Mouse (Mus musculus): ENCODE measurements at regions not wholly inside any gene's neighbourhood (a gene's known extent, or its start where the extent isn't known, plus 50 kb on each side); places are given as distances from the start of the nearest gene placed in this dataset.
"Not testable (repeated sequence)": the region's sequence is repeated elsewhere in the genome, so short reads cannot be mapped to it uniquely, and the experiment has no call there.

GRCm38 (mm10) chr15:27094102-27094501 lies 198.7 kb upstream of the Fbxl7 start:
- 89% methylated on average over 3 of the region's 3 CpGs for WGBS
- H3K27ac ChIP-seq (ENCODE audit: low read length), result no peak overlapping the region
- no peaks in the 10 kb centered on the region for H3K27me3 ChIP-seq (replicated peaks; ENCODE audit: control insufficient read depth, insufficient read depth, low read length)
- no peaks in the 10 kb centered on the region for H3K9me3 ChIP-seq (ENCODE audit: control insufficient read depth, low read length)
- H3K4me2 ChIP-seq (ENCODE audit: low read length), result no peak overlapping the region
- no peak overlapping the region for H3K9ac ChIP-seq (replicated peaks; ENCODE audit: low read depth, low read length)
- no peak for ATAC-seq
- no peaks in the 10 kb centered on the region for H3K4me1 ChIP-seq (replicated peaks; ENCODE audit: control insufficient read depth, insufficient read depth, low read length)
- no peak overlapping the region for H3K4me3 ChIP-seq (replicated peaks; ENCODE audit: low read length)
- H3K36me3 ChIP-seq (ENCODE audit: control insufficient read depth, insufficient read depth), result no peaks in the 10 kb centered on the region

DNA sequence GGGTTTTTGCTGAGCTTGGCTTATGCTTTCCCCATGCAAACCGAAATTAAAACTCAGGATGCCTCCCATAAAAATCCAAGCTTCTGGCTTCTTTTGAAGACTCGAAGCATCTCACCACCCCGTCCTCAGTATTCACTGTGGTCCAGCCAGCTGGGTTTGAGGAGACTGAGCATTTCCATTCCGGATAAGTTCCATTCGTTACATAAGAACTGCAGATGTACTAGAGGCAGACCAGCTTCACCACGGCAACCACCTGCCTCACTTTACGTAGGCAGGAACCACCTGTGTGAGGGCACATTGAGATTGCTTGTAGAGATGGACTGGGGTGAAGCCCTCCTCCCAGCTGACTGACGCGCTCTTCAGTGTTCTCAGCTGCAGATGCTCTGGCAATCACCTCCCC lies 199.9 kb upstream of the Fbxl7 start:
- no peaks in the 10 kb centered on the region for H3K4me1 ChIP-seq (replicated peaks; ENCODE audit: control insufficient read depth, insufficient read depth, low read length)
- H3K36me3 ChIP-seq (ENCODE audit: control insufficient read depth, insufficient read depth), result no peaks in the 10 kb centered on the region
- no peak overlapping the region for H3K4me3 ChIP-seq (replicated peaks; ENCODE audit: low read length)
- no peaks in the 10 kb centered on the region for H3K9me3 ChIP-seq (ENCODE audit: control insufficient read depth, low read length)
- ATAC-seq, result no peak
- H3K4me2 ChIP-seq (ENCODE audit: low read length), result no peak overlapping the region
- H3K27me3 ChIP-seq (replicated peaks; ENCODE audit: control insufficient read depth, insufficient read depth, low read length), result no peaks in the 10 kb centered on the region
- no peak overlapping the region for H3K27ac ChIP-seq (ENCODE audit: low read length)
- WGBS, result 88% methylated on average over 9 of the region's 9 CpGs
- no peak overlapping the region for H3K9ac ChIP-seq (replicated peaks; ENCODE audit: low read depth, low read length)

DNA sequence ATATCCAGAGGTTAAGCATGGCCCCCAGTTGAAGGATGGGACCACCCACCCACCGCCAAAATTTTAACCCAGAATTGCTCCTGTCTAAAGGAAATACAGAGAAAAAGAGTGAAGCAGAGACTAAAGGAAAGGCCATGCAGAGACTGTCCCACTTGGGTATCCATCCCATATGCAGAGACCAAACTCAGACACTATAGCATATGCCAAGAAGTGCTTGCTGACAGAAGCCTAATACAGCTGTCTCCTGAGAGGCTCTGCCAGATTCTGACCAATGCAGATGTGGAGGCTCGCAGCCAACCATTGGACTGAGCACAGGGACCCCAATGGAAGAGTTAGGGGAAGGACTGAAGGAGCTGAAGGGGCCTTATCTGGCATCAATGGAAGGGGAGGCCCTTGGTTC lies 206.2 kb upstream of the Fbxl7 start:
- not testable (repeated sequence) for H3K4me3 ChIP-seq (replicated peaks; ENCODE audit: low read length); H3K9ac ChIP-seq (replicated peaks; ENCODE audit: low read depth, low read length); H3K27me3 ChIP-seq (replicated peaks; ENCODE audit: control insufficient read depth, insufficient read depth, low read length); H3K36me3 ChIP-seq (ENCODE audit: control insufficient read depth, insufficient read depth); H3K4me1 ChIP-seq (replicated peaks; ENCODE audit: control insufficient read depth, insufficient read depth, low read length); H3K9me3 ChIP-seq (ENCODE audit: control insufficient read depth, low read length); H3K27ac ChIP-seq (ENCODE audit: low read length); ATAC-seq; H3K4me2 ChIP-seq (ENCODE audit: low read length)
- 98% methylated on average over 2 of the region's 2 CpGs for whole genome bisulfite sequencing

GRCm38 (mm10) chr15:27109130-27109529 lies 213.8 kb upstream of the Fbxl7 start:
- H3K27ac ChIP-seq (ENCODE audit: low read length), result no peak overlapping the region

GRCm38 (mm10) chr15:27129697-27130096 lies 234.3 kb upstream of the Fbxl7 start:
- H3K27ac ChIP-seq (ENCODE audit: low read length), result no peak overlapping the region
- no peak overlapping the region for H3K9ac ChIP-seq (replicated peaks; ENCODE audit: low read depth, low read length)
- 14% methylated on average over 1 of the region's 1 CpGs for WGBS
- ATAC-seq, result no peak
- H3K4me1 ChIP-seq (replicated peaks; ENCODE audit: control insufficient read depth, insufficient read depth, low read length), result no peaks in the 10 kb centered on the region
- no peaks in the 10 kb centered on the region for H3K27me3 ChIP-seq (replicated peaks; ENCODE audit: control insufficient read depth, insufficient read depth, low read length)
- no peaks in the 10 kb centered on the region for H3K9me3 ChIP-seq (ENCODE audit: control insufficient read depth, low read length)
- H3K36me3 ChIP-seq (ENCODE audit: control insufficient read depth, insufficient read depth), result no peaks in the 10 kb centered on the region
- no peak overlapping the region for H3K4me2 ChIP-seq (ENCODE audit: low read length)
- H3K4me3 ChIP-seq (replicated peaks; ENCODE audit: low read length), result no peak overlapping the region

More at GRCm38 (mm10) chr15:27109130-27109529, 213.8 kb upstream of the Fbxl7 start:
- Histone ChIP-seq H3K4me2 (ENCODE audit: low read length) (no peak overlapping the region), H3K9me3 (ENCODE audit: control insufficient read depth, low read length) (no peaks in the 10 kb centered on the region), H3K4me1 (replicated peaks; ENCODE audit: control insufficient read depth, insufficient read depth, low read length) (no peaks in the 10 kb centered on the region), H3K36me3 (ENCODE audit: control insufficient read depth, insufficient read depth) (no peaks in the 10 kb centered on the region), H3K27me3 (replicated peaks; ENCODE audit: control insufficient read depth, insufficient read depth, low read length) (no peaks in the 10 kb centered on the region), H3K4me3 (replicated peaks; ENCODE audit: low read length) (no peak overlapping the region), H3K9ac (replicated peaks; ENCODE audit: low read depth, low read length) (no peak overlapping the region)
- 88% methylated on average over 3 of the region's 3 CpGs for WGBS
- ATAC-seq, result no peak

DNA sequence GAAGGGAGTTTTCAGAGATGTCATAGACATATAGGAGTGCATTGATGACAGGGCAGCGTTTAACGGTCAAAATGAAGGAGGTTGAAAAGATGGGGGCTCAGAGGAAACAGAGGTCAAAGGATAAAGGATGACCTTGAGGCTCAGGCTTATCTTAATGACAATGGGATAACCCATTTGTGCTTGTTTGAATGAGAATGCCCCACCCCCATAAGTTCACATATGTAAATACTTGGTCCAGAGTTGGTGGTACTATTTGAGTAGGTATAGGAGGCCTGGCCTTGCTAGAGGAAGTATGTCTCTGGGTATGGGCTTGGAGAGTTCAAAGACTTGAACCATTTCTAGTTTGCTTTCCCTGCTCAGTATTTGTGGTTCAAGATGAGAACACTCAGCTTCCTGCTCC lies 237.4 kb upstream of the Fbxl7 start:
- no peaks in the 10 kb centered on the region for H3K4me1 ChIP-seq (replicated peaks; ENCODE audit: control insufficient read depth, insufficient read depth, low read length)
- H3K36me3 ChIP-seq (ENCODE audit: control insufficient read depth, insufficient read depth), result no peaks in the 10 kb centered on the region
- no peak for ATAC-seq
- no peak overlapping the region for H3K27ac ChIP-seq (ENCODE audit: low read length)
- WGBS, result 75% methylated on average over 2 of the region's 2 CpGs
- H3K9ac ChIP-seq (replicated peaks; ENCODE audit: low read depth, low read length), result no peak overlapping the region
- H3K4me3 ChIP-seq (replicated peaks; ENCODE audit: low read length), result no peak overlapping the region
- no peaks in the 10 kb centered on the region for H3K27me3 ChIP-seq (replicated peaks; ENCODE audit: control insufficient read depth, insufficient read depth, low read length)
- H3K9me3 ChIP-seq (ENCODE audit: control insufficient read depth, low read length), result no peaks in the 10 kb centered on the region
- no peak overlapping the region for H3K4me2 ChIP-seq (ENCODE audit: low read length)

DNA sequence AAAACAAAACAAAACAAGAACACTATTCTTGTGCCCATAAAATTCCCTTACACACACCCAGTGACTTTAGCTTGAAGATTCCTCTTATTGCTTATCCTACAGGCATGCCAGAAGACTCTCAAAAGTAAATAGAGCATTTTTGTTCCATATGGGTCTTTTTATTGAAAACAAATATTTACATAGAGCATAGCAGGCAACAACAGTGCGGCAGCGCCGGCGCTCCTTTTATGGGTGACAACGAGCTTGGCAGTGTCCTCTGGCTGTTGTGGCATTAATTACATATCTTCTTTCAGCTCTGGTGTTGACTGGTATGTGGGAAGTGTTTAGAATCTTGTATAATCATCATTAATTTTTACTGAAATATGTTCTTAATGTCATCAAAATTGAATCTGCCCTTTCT lies 242.2 kb upstream of the Fbxl7 start:
- H3K36me3 ChIP-seq (ENCODE audit: control insufficient read depth, insufficient read depth), result no peaks in the 10 kb centered on the region
- H3K9ac ChIP-seq (replicated peaks; ENCODE audit: low read depth, low read length), result no peak overlapping the region
- no peaks in the 10 kb centered on the region for H3K4me1 ChIP-seq (replicated peaks; ENCODE audit: control insufficient read depth, insufficient read depth, low read length)
- H3K4me3 ChIP-seq (replicated peaks; ENCODE audit: low read length), result no peak overlapping the region
- 50% methylated on average over 5 of the region's 5 CpGs for WGBS
- H3K4me2 ChIP-seq (ENCODE audit: low read length), result no peak overlapping the region
- ATAC-seq, result no peak
- no peak overlapping the region for H3K27ac ChIP-seq (ENCODE audit: low read length)
- H3K9me3 ChIP-seq (ENCODE audit: control insufficient read depth, low read length), result no peaks in the 10 kb centered on the region
- no peaks in the 10 kb centered on the region for H3K27me3 ChIP-seq (replicated peaks; ENCODE audit: control insufficient read depth, insufficient read depth, low read length)

DNA sequence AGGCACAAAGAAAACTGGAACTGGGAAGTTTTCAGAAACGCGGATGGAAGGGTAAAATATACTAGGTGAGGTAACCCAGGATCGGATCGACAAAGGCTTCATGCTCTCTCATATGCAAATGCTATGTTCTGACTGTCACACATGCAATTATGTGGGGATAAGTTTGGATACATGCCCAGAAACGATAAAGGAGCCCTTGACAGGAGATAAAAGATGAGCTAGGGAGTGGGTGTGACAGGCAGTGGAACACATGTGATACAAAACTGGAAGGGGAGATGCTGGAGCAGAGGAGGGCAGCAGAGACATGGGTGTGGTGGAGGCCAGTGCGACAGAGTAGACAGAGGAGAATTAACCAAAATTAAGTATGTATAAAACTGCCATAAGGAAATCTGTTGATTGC lies 250.5 kb upstream of the Fbxl7 start:
- Histone ChIP-seq H3K9me3 (ENCODE audit: control insufficient read depth, low read length) (no peaks in the 10 kb centered on the region), H3K4me1 (replicated peaks; ENCODE audit: control insufficient read depth, insufficient read depth, low read length) (peaks cover 3% of the 10 kb centered on the region; the same call in 1 of the 2 replicates), H3K36me3 (ENCODE audit: control insufficient read depth, insufficient read depth) (no peaks in the 10 kb centered on the region), H3K4me2 (ENCODE audit: low read length) (no peak overlapping the region), H3K4me3 (replicated peaks; ENCODE audit: low read length) (no peak overlapping the region), H3K9ac (replicated peaks; ENCODE audit: low read depth, low read length) (no peak overlapping the region), H3K27me3 (replicated peaks; ENCODE audit: control insufficient read depth, insufficient read depth, low read length) (no peaks in the 10 kb centered on the region), H3K27ac (ENCODE audit: low read length) (no peak overlapping the region)
- ATAC-seq, result peak; percentile 97
- 22% methylated on average over 6 of the region's 6 CpGs for WGBS

DNA sequence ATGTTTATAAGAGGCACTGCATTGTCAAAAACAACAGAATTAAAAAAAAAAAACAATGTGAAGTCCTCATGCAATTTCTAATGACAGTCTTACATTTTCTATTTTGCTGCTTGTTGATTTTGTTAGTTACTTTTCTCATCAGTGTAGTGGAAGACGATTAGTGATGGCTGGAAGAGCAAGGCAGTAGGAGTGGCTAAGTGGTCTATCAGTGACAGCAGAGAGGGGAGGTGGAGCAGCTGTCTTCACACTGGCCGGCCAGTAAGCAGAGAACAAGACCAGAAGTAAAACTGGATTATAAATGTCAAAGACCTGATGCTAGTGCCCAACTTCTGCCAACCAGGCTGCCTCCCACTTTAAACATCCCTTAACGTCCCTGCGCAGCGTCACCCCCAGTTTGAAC lies 265.6 kb upstream of the Fbxl7 start:
- no peak overlapping the region for H3K4me2 ChIP-seq (ENCODE audit: low read length)
- no peak overlapping the region for H3K4me3 ChIP-seq (replicated peaks; ENCODE audit: low read length)
- WGBS, result 74% methylated on average over 5 of the region's 5 CpGs
- H3K36me3 ChIP-seq (ENCODE audit: control insufficient read depth, insufficient read depth), result no peaks in the 10 kb centered on the region
- no peak overlapping the region for H3K9ac ChIP-seq (replicated peaks; ENCODE audit: low read depth, low read length)
- no peak for ATAC-seq
- no peaks in the 10 kb centered on the region for H3K27me3 ChIP-seq (replicated peaks; ENCODE audit: control insufficient read depth, insufficient read depth, low read length)
- H3K4me1 ChIP-seq (replicated peaks; ENCODE audit: control insufficient read depth, insufficient read depth, low read length), result no peaks in the 10 kb centered on the region
- H3K27ac ChIP-seq (ENCODE audit: low read length), result no peak overlapping the region
- no peaks in the 10 kb centered on the region for H3K9me3 ChIP-seq (ENCODE audit: control insufficient read depth, low read length)

DNA sequence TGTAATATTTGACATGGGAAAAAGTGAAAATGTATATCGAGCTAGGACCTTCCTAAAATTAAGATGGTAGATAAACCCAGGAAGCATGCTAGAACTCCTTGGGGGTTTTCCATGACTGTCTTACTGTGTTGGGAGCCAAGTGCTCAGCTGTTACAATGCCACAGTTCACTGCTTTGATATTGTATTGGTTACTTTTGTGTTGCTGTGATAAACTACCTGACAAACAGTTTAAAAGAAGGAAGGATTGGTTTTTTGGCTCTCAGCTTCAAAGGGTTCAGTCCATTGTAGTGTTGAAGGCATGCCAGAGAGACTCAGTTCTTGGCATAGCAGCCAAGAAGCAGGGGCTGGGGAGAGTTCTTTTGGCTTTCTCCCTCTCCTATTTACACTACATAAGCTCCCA lies 272.1 kb upstream of the Fbxl7 start:
- 80% methylated on average over 1 of the region's 1 CpGs for WGBS
- no peaks in the 10 kb centered on the region for H3K27me3 ChIP-seq (replicated peaks; ENCODE audit: control insufficient read depth, insufficient read depth, low read length)
- no peak overlapping the region for H3K4me3 ChIP-seq (replicated peaks; ENCODE audit: low read length)
- no peaks in the 10 kb centered on the region for H3K9me3 ChIP-seq (ENCODE audit: control insufficient read depth, low read length)
- no peak for ATAC-seq
- H3K36me3 ChIP-seq (ENCODE audit: control insufficient read depth, insufficient read depth), result no peaks in the 10 kb centered on the region
- no peak overlapping the region for H3K27ac ChIP-seq (ENCODE audit: low read length)
- H3K4me2 ChIP-seq (ENCODE audit: low read length), result no peak overlapping the region
- H3K9ac ChIP-seq (replicated peaks; ENCODE audit: low read depth, low read length), result no peak overlapping the region
- H3K4me1 ChIP-seq (replicated peaks; ENCODE audit: control insufficient read depth, insufficient read depth, low read length), result no peaks in the 10 kb centered on the region

Measured in forebrain, embryonic 16.5 days (tissue).